Mouse (Mus musculus) lung, postnatal 0 days (tissue): ENCODE measurements at regions not wholly inside any gene's neighbourhood (a gene's known extent, or its start where the extent isn't known, plus 50 kb on each side); places are given as distances from the start of the nearest gene placed in this dataset.

Experiments used
- CTCF ChIP-seq: IDR thresholded peaks from 2 replicates; pipeline ENCODE4 v1.5.1; 2016; ENCODE audit warnings: antibody characterized with exemption, mild to moderate bottlenecking
- EP300 ChIP-seq: IDR thresholded peaks from 2 replicates; pipeline ENCODE4 v1.6.1; 2016; ENCODE audit warnings: antibody characterized with exemption, mild to moderate bottlenecking, control low read depth

GRCm38 (mm10) chr14:58356824-58357223 is 286.5 kb downstream of the Fgf9 start:
- TF ChIP-seq CTCF = no peak
- no peak for TF ChIP-seq EP300
